Mouse (Mus musculus): ENCODE measurements around the gene Rph3a.
"Not testable (repeated sequence)": the region's sequence is repeated elsewhere in the genome, so short reads cannot be mapped to it uniquely, and the experiment has no call there.

Gene Rph3a

DNA sequence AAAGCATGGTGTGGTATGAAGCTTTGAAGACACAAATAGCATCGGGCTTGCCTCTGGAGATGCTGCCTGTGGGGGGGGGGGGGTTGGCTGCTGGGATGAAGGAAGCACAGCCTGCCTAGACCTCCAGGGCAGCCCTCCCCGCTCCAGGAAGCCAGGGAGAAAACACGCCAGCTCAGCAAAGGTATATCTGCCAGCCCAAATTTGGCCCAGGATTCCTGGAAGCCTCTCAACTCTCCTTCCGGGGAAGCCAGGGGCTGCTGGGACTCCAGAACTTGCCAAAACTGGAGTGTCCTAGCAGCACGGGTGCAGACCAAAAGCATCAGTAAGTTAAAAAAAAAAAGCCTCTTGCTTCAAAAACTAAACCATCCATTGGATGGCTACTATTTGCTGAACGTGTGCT lies 37.6 kb downstream of the Rph3a start:
- DNase-seq (ENCODE audit: low spot score): no peak

DNA sequence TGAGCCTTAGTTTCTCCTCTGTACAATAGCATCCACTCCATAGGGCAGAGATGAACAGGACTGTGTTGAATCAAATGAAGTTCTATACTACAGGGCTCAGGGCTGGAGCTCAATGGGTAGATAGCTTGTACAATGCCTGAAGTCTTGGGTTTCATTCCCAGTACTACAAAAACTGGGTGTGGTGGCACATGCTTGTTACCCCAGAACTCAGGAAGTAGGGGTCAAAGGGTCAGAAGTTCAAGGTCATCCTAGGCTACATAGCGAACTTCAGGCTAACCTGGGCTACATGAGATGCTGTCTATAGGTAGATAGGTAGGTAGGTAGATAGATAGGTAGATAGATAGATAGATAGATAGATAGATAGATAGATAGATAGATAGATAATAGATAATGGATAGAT lies 38.6 kb downstream of the Rph3a start:
- DNase-seq (ENCODE audit: low spot score): no peak

DNA sequence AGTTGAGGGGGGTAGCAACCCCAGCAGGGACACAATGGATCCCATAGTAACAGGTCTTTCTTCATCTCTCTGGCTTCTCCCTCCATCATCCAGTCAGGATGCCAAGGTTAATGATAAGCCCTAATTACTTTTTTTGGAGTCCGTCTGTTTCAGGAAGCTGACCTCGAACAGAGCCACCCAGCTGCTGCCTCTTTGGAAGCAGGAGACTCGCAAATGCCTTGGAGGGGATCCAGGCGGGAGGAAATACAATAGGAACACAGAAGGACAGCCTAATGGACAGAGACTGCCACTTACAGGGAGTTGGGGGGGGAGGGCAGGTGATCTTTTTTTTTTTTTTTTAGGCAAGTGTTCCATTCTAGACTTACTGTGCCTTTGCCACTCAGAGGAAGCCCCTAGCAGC lies 40.2 kb downstream of the Rph3a start:
- no peak for DNase-seq (ENCODE audit: low spot score)

DNA sequence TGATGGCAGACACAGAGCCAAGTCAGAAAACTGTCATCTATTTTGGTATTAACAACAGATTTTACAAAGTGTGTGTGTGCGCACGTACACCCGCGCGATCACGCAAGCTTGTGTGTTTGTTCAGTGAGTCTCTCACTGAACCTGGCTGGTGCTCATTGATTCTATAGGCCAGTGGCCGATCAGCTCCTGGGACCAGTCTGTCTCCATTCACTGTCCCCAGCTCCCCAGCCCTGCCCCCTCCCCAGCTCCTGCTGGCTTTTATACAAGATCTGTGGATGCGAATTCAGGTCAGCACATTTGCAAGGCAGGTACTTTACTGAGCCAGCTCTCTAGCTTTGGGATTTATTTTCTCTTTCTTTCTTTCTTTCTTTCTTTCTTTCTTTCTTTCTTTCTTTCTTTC lies 41.1 kb downstream of the Rph3a start:
- DNase-seq (ENCODE audit: low spot score): no peak

DNA sequence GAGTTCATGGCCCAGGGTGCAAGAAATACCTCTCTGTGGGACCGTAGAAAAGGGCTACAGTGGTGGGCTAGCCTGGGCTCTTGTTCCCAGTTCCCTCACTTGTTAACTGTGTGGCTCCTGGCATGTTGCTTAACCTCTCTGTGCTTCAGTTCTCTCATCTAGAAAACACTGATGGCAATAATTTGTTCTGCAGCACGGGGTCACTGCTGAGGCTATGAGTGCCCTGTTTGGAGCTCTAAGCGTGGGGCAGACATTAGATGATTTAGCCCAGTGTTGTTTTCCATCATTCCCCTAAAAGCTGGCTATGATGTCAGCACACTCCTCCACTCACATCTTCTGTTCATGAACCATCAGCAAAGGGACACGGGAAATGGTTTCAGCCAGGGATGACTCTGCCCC lies 41.8 kb downstream of the Rph3a start:
- no peak for DNase-seq (ENCODE audit: low spot score)

DNA sequence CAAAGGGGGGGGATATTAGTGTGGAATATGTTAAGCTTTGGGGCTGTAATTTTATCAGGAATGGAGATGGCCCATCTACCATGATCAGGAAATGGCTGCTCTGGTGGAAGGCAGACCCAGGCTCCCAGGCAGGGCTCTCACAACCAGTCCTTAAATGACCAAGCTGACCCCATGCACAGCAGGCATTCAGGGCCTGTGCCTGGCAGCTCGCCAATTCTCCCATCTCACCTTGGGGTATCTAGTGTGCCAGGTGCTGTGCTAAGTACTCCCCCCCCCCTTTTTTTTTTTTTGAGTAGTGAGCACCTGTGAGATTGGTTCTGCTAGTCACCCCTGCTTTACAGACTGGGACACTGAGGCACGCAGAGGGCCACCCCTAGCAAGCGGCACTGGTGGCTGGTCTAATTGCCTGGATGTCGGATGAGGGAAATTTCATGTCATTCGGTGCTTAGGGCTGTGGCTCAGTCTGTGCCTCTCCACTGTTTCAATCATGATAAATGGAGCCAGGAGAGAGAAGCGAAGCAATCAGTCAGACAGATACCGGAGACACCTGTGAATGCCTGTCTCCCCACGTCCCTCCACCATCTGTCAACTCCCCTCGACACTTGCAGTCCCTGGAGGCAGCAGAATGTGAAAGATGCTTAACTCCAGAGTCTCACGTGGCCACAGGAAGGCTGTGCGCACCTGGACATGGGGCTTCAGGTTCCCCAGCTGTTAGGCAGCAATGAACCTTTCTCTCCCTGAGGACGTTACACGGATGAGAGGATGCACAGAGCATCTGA lies 42.3 kb downstream of the Rph3a start:
- no peak for DNase-seq (ENCODE audit: low spot score)

DNA sequence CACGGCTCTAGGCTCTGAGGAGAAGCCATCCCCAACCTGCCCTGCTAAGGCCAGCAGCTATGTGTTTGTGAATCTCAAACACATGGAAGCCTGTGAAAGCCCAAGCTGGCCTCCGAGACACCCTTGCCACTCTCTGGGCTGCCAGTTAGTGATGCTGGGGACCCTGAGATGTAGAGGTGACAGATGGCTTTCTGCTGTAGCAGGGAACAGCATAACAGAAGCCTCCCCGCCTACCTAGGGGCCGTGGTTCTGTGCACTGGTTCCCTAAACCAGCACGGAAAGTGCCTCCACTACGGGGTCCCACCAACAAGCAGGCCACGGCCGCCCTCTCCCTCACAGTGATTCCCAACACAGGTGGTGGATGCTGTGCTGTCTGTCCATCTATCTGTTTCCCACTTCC lies 43.0 kb downstream of the Rph3a start:
- no peak for DNase-seq (ENCODE audit: low spot score)

DNA sequence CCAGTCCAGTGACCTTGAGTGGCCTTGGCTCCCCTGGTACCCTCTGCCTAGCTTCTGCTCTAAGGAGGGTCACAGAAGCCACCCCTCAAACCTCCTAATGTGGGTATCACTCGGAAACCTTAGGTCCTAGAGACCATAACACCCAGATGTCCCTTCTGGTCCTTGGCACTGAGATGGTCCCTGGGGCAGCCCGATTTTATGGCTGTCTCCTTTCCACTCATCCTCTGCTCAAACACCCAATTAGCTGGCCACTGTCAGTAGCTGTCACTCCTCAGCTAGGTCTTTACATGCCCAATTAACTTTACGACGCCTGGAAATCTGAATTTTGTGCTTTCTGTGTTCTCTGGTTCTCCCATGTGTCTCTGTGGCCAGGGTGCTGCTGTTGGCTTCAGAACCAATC lies 43.7 kb downstream of the Rph3a start:
- DNase-seq (ENCODE audit: low spot score): no peak

DNA sequence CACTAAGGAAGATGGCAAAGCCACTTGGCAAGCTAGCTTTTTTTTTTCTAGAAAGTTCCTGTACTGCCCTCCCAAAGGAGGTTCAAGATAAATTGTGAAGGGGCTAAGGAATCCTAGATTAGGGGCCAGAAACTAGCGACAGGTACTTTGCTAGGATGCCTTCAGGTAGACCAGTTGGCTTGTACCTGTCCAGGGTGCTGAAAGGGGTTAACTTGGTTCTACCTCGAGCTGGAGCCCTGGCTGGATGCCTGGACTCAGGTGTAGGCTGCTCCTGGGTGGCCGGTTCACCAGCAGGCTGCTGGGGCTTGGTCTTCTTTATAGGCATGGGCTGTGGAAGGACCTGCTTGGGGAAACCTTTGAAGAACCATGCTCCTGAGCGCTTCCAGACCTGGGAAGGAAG lies 48.9 kb downstream of the Rph3a start:
- DNase-seq (ENCODE audit: low spot score): no peak

DNA sequence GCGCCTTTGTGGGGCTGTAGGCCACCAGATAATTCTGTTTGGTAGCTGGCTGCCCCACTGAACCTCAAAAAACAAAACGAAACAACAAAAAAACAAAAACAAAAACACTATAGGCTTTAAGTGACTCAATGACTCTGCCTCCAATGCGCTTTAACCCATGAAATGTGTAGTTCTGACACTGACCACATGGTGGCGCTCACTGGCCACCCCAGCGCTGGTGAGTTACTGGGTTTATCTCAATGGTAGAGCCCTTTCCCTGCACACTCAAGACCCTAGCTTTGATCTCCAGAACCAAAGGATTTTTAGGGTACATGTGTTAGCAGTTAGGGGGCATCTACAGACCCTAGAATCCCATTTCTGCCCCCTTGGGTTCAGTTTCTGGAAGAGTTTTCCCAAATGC lies 55.9 kb downstream of the Rph3a start:
- DNase-seq (ENCODE audit: low spot score): no peak

DNA sequence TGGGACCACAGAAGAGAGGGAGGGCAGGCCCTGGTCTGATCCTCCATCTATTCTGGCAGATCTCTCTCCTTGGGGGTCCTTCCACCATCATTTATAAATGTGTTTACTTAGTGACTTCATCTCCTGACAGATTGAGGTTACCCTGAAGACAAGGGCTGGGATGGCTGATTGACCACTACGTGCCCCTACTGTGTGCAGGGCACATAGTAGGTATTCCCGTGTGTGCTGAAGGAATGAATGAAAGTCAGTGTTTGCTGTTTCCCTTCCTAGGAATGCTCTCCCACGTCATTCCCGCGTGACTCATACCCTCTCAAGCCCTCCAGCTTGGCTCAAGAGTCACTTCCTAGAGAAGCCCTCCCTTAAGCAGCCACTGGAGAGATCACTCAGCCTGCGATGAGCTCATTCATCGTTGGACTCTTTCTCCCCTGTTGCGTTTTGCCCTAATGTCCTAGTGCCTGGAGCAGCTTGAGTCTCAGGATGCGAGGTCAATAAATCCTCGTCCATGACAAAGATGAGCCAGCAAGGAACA lies 57.6 kb downstream of the Rph3a start:
- DNase-seq (ENCODE audit: low spot score): no peak

DNA sequence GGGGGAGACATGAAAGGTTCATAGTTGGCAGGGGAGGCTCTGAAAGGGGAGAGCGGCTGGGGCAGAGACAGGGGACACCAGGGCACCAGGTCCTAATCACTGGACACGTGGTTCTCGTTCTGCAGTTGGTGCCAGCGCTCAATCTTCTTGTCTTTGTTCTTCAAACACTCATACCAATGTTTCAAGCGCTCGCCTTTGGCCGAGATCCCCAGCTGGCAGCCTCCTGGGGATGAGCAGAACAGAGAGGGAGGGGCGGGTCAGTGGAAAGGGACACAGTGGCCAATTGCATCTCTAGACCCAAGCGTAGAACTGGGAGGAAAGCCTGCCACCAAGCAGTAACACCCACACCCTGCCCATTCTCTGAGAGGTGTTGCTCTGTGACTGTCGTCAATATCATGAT lies 67.8 kb downstream of the Rph3a start:
- peak; percentile 37 for DNase-seq (ENCODE audit: low spot score)

DNA sequence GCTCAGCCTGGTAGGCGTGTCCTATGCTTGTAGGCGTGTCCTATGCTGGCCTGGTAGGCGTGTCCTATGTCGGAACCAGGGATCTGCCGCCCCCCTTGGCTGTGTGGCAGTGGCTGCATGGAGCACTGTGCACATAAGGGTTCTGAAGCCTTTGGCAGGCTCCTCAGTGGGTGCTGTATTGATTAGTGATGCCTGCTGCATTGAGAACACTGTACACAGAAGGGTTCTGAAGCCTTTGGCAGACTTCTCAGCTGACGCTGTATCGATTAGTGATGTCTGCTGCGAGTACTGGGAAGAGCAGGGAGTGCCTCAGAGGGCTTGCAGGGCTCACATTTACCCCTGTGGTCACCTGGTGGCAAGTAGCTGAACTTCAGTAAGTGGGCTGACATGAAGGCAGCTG lies 71.3 kb downstream of the Rph3a start:
- no peak for DNase-seq (ENCODE audit: low spot score)

DNA sequence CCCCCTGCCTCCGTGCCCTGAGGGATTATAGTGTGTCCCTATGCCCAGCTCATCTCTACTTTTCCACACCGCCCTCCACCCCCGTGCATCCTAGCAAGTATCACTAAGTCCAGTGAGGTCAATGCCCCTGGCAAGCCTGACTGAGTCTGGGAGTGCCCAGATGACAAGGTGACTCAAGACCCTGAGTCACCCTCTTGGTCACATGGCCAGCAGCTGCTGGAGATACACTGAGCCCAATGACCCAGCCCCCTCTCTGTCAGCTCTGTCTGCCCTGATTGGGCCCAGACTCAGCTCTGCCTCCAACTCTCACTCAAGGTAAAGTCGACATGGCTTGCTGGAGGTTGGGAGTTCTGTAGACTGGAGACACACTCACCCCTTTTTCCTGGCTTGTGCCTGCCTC lies 72.1 kb downstream of the Rph3a start:
- no peak for DNase-seq (ENCODE audit: low spot score)

DNA sequence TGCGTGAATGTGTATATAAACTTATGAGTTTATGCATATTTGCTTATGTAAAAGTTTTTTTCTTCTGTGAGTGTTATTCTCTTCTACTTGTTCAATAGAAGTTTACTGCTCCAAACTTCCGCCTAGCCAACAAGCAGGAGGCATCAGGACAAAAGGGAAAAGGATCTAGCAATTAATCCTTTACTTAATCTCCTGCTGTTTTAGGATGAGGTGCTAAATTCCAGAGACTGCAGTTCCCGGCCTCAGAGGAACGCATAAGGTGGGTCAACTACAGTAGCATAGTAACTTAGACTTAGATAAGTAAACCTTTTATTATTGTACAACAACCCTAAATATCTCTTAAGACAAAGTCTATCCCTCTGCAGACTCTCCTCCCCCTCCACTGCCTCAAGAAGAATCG lies 75.9 kb downstream of the Rph3a start:
- DNase-seq (ENCODE audit: low spot score): no peak

DNA sequence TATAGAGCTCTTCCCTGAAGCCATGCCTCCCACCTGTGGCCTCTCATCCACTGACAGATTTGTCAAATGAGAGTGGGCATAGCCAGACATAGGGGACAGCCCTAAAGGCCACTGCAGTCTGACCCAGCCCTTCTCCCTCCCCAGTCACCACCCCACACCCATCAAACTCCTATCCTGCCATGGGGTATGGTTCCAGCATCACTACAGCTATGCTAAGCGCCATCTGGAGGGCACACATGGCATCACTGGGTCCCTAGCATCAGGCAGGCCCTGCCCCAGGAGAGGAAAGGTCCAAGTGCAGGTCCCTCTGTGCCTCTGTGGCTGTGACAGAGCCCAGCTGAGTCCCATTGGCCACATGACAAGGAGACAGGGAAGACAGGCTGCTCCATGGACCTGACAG lies 82.9 kb downstream of the Rph3a start:
- no peak for DNase-seq (ENCODE audit: low spot score)

DNA sequence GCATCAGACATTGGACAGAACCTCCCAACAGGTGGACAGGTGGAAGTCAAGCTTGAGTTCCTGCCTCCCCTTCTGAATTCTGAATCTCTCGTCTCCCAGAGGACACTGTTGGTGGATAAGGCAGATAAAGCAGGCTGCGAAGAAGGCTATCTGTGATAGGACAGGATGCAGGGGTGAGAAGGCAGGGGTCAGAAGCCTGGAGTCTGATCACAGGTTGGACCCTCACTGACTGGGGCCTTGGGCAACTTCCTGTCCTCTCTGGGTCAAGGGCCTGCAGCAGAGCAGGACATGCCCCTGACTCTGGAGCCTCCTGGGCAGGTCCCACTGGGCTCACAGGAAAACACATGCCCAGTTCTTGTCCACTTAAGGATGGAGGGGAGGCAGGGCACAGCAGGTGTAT lies 83.6 kb downstream of the Rph3a start:
- not testable (repeated sequence) for DNase-seq (ENCODE audit: low spot score)

DNA sequence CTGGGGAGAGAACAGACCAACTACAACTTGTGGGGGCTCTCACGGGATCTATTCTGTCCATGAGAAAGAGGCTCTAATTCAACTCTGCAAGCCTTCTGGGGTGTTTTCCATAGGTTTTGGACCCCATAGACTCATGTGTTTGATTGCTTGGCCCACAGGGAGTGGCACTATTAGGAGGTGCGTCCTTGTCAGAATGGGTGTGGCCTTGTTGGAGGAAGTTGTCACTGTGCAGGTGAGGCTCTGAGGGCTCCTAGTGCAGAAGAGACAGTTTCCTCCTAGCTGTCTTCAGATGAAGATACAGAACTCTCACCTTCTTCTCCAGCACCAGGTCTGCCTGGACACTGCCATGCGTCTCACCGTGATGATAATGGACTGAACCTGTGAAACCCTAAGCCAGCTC lies 85.4 kb downstream of the Rph3a start:
- DNase-seq (ENCODE audit: low spot score): not testable (repeated sequence)

DNA sequence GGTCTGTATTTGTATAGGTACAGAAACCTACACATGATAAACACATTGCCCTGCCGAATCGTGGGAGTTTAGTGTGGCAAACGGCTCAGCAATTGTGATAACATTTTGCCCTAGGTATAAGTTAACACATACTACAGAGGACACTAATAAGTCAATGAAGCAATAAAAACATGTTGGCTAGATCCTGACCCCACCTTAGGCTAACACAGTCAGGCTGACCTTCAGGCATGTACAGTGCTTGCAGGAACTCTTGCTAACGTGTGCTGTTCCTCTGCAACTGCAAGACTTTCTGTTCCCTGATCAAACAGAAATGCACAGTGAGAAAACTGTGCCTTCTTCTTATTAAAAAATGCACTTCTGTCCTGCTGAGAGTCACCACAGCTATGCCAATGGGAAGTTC lies 85.9 kb downstream of the Rph3a start:
- DNase-seq (ENCODE audit: low spot score): no peak

DNA sequence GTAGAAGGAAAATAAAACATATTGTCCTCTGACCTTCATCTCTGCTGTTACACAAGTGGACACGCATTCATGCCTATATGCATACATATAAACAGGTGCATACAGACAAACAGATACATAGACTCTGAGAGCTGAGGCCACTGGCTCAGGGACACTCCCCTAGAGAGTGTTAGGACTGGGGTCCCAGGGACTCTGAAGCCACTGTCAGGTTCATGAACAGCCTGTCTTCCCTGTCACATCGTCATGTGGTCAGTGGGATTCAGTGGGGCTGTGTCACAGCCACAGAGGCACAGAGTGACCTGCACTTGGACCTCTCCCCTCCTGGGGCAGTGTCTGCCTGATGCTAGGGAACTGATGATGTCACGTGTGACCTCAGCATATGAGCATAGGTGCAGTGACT lies 89.6 kb downstream of the Rph3a start:
- no peak for DNase-seq (ENCODE audit: low spot score)

DNA sequence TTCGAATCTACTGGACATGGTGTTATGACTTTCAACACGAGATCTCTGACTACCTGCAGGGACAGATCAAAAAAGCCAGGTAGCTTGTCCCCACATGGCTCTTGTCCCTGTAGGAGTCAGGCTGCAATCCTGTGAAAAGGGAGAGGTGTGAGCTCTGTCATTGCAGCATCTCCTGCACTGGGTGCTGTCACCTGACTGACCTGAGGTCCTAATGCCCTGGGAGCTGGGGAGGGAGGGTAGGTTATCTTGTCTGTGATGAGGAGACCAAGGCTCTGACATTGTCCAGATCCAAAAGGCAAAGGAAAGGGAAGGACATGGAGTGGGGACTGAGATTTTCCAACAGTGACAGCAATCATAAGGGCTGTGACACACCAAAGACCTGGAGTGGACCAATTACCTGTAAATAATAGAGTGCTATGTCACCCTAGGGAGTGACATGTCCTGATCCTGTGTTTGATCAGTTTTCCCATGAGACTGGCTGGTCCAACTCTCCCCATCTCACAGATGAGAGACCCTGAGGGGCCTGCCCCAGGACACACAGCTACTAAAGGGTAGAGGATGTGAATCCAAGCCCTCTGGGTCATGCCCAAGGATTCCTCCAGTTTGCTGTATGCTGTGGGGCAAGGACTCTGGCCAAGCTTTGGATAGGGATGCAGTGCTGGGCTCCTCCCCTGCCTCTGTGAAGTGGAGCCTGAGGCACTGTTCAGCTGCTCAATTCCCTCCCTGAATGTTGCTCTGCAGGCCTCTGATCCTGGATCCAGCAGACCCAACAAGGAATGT lies 90.5 kb downstream of the Rph3a start:
- not testable (repeated sequence) for DNase-seq (ENCODE audit: low spot score)

DNA sequence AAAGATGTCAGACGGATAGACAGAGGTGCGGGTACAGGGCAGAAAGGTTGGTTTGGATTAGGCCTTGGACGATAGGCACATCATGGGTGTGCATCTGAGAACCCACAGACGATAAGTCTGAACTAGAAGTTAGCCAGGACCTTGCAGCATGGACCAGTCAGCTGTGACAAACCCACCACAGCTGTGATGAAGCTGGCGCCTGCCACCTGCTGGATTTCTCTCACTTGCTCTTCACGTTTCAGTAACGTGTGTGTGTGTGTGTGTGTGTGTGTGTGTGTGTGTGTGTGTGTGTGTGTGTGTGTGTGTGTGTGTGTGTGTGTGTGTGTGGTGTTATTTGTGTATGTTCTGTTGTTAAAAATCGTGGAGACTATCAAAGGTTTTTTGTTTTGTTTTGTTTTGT lies 95.7 kb downstream of the Rph3a start, which contains the start of gene Oas1d:
Gene Oas1d, plus strand, starts transcription at position 333 of the 400 bp plus-strand sequence.
- DNase-seq (ENCODE audit: low spot score): not testable (repeated sequence)

DNA sequence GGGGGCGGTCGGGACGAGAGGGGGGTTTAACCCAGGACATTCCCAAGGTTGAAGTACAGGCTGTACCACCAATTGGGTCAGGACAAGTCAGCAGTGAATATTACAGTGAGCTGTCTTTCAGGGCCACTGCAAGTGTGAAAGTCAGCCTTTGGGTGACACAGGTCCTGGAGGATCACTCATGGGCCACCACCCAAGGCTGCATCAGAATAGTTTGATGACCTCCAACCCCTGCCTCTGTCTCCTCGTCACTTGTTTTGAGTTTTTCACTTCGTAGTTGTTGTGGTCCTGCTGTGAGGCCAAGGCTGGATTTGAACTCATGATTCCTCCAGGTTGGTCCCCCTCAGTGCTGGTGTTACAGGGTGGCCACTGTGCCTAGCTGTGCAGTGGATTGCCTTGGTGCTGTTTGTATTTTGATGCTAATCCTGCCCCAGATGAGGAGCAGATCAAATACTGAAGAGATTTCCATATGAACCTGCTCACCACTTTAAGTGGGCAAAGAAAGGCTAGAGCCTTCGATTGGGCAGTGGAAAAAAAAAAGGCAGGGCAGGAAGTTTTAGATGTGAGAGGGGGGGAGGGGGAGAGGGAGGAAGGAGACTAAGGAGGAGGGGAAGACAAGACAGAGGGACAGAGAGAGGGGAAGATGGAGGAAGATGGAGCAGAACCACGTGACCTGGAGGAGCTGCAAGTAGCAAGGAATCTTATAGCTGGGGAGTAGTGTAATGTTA lies 101.5 kb downstream of the Rph3a start:
- DNase-seq (ENCODE audit: low spot score): no peak

All from left cerebral cortex, adult 11 months (tissue).